Mouse (Mus musculus) intestine, embryonic 15.5 days (tissue): ENCODE measurements around the gene Atp2c2. TPM values are rescaled to one million over a fixed set of nuclear protein-coding genes. Genes with fewer than 3 reads are reported as not detected.

Source experiments
- ATAC-seq: fragments of 200-750 bp; cut with Nextera tagmentation; 2 replicates; pipeline ENCODE4 v1.8.0; 2017; ENCODE audit warnings: moderate TSS enrichment, moderate library complexity
- H3K27ac ChIP-seq: fragments of 300-500 bp; sonication (generic); 2 replicates; pipeline ENCODE4 v1.5.1; 2015; ENCODE audit warnings: mild to moderate bottlenecking, inconsistent platforms
- H3K27me3 ChIP-seq: fragments of 300-500 bp; sonication (generic); replicated peaks from 2 replicates; pipeline ENCODE4 v1.6.1; 2015; ENCODE audit warnings: inconsistent platforms
- H3K36me3 ChIP-seq: fragments of 300-500 bp; sonication (generic); 2 replicates; pipeline ENCODE4 v1.6.1; 2015; ENCODE audit warnings: inconsistent platforms
- H3K4me1 ChIP-seq: fragments of 300-500 bp; sonication (generic); replicated peaks from 2 replicates; pipeline ENCODE4 v1.6.1; 2015; ENCODE audit warnings: inconsistent platforms
- H3K4me2 ChIP-seq: fragments of 300-500 bp; sonication (generic); replicated peaks from 2 replicates; pipeline ENCODE4 v1.6.1; 2015; ENCODE audit warnings: mild to moderate bottlenecking, inconsistent platforms
- H3K4me3 ChIP-seq: fragments of 300-500 bp; sonication (generic); replicated peaks from 2 replicates; pipeline ENCODE4 v1.5.1; 2015; ENCODE audit warnings: inconsistent platforms
- H3K9ac ChIP-seq: fragments of 300-500 bp; sonication (generic); 2 replicates; pipeline ENCODE4 v1.6.1; 2015; ENCODE audit warnings: inconsistent platforms
- H3K9me3 ChIP-seq: fragments of 300-500 bp; sonication (generic); 2 replicates; pipeline ENCODE4 v1.6.1; 2016; ENCODE audit warnings: inconsistent platforms
- WGBS: fragments of 180-500 bp; shearing (Covaris S2); methylation state at CpG from one replicate; pipeline ENCODE4 v1.1.7; 2015; 5-methylcytosine and 5-hydroxymethylcytosine counted together
- polyA plus RNA-seq: library from polyadenylated mRNA; unstranded; fragments of >200 nt; fragmentation: Nextera tagmentation; extraction: Ambion mirVana; gene quantifications from 2 replicates; pipeline ENCODE4 v1.2.1, GENCODE M21; 2015

The Atp2c2 gene
- polyA plus RNA-seq, 1 experiment from 2014 or later, result 4.4 TPM

- no peak for ATAC-seq
- Histone ChIP-seq H3K4me2 (no peak overlapping the region), H3K27ac (no peak overlapping the region), H3K9me3 (no peaks in the 10 kb centered on the region), H3K9ac (no peak overlapping the region), H3K4me3 (no peak overlapping the region), H3K4me1 (peaks cover 13% of the 10 kb centered on the region), H3K36me3 (no peaks in the 10 kb centered on the region; the same call in 1 of the 2 replicates), H3K27me3 (no peaks in the 10 kb centered on the region)
- 69% methylated on average over 5 of the region's 5 CpGs for WGBS
These were observed 56.7 kb downstream of the Atp2c2 start for GRCm38 (mm10) chr8:119756538-119756937.

GRCm38 (mm10) chr8:119761692-119762091, 61.9 kb downstream of the Atp2c2 start:
- H3K9ac ChIP-seq, result no peak overlapping the region
- H3K4me1 ChIP-seq, result 0 out of 2 replicates have a peak, but pooled peaks cover 7% of the 10 kb centered on the region
- no peak for ATAC-seq
- no peaks in the 10 kb centered on the region; the same call in 1 of the 2 replicates for H3K36me3 ChIP-seq
- H3K4me3 ChIP-seq, result no peak overlapping the region
- 91% methylated on average over 11 of the region's 11 CpGs for WGBS
- H3K4me2 ChIP-seq, result no peak overlapping the region
- H3K27me3 ChIP-seq, result no peaks in the 10 kb centered on the region
- H3K27ac ChIP-seq, result no peak overlapping the region
- H3K9me3 ChIP-seq, result no peaks in the 10 kb centered on the region

GRCm38 (mm10) chr8:119762226-119763220, 62.7 kb downstream of the Atp2c2 start:
- Histone ChIP-seq H3K4me2 (no peak overlapping the region), H3K36me3 (no peaks in the 10 kb centered on the region; the same call in 1 of the 2 replicates), H3K9me3 (no peaks in the 10 kb centered on the region), H3K4me1 (0 out of 2 replicates have a peak, but pooled peaks cover 6% of the 10 kb centered on the region), H3K27ac (no peak overlapping the region), H3K27me3 (no peaks in the 10 kb centered on the region), H3K9ac (no peak overlapping the region), H3K4me3 (no peak overlapping the region)
- no peak for ATAC-seq
- 88% methylated on average over 21 of the region's 21 CpGs for WGBS

GRCm38 (mm10) chr8:119765311-119765710, 65.5 kb downstream of the Atp2c2 start:
- 85% methylated on average over 10 of the region's 10 CpGs for WGBS
- peaks cover 8% of the 10 kb centered on the region for H3K36me3 ChIP-seq
- H3K27me3 ChIP-seq, result no peaks in the 10 kb centered on the region
- peak; percentile 19; the same call in 1 of the 2 replicates for ATAC-seq
- no peak overlapping the region for H3K9ac ChIP-seq
- H3K4me2 ChIP-seq, result no peak overlapping the region
- H3K4me1 ChIP-seq, result 0 out of 2 replicates have a peak, but pooled peaks cover 6% of the 10 kb centered on the region
- H3K4me3 ChIP-seq, result no peak overlapping the region
- no peaks in the 10 kb centered on the region for H3K9me3 ChIP-seq
- H3K27ac ChIP-seq, result no peak overlapping the region

GRCm38 (mm10) chr8:119765761-119766444, 66.1 kb downstream of the Atp2c2 start:
- H3K4me2 ChIP-seq, result no peak overlapping the region
- H3K9me3 ChIP-seq, result no peaks in the 10 kb centered on the region
- WGBS, result 75% methylated on average over 22 of the region's 22 CpGs
- H3K27me3 ChIP-seq, result no peaks in the 10 kb centered on the region
- peak; percentile 45; the same call in 1 of the 2 replicates for ATAC-seq
- peaks cover 8% of the 10 kb centered on the region for H3K36me3 ChIP-seq
- 0 out of 2 replicates have a peak, but pooled peaks cover 6% of the 10 kb centered on the region for H3K4me1 ChIP-seq
- no peak overlapping the region for H3K27ac ChIP-seq
- no peak overlapping the region for H3K9ac ChIP-seq
- H3K4me3 ChIP-seq, result no peak overlapping the region

GRCm38 (mm10) chr8:119776668-119777245, 76.9 kb downstream of the Atp2c2 start:
- Histone ChIP-seq H3K4me2 (peak overlapping the region; percentile 90; the same call in 1 of the 2 replicates), H3K9ac (no peak overlapping the region), H3K27me3 (no peaks in the 10 kb centered on the region), H3K27ac (no peak overlapping the region), H3K4me3 (no peak overlapping the region), H3K4me1 (peaks cover 17% of the 10 kb centered on the region), H3K9me3 (no peaks in the 10 kb centered on the region), H3K36me3 (no peaks in the 10 kb centered on the region)
- no peak for ATAC-seq
- WGBS, result 84% methylated on average over 7 of the region's 7 CpGs

- H3K4me2 ChIP-seq, result peak overlapping the region; percentile 90
- no peaks in the 10 kb centered on the region for H3K36me3 ChIP-seq
- ATAC-seq, result peak; percentile 13
- H3K9ac ChIP-seq, result peak overlapping the region; percentile 68
- no peaks in the 10 kb centered on the region for H3K27me3 ChIP-seq
- peaks cover 17% of the 10 kb centered on the region for H3K4me1 ChIP-seq
- peak overlapping the region; percentile 82 for H3K27ac ChIP-seq
- H3K9me3 ChIP-seq, result no peaks in the 10 kb centered on the region
- H3K4me3 ChIP-seq, result peak overlapping the region; percentile 65
- WGBS, result 7% methylated on average over 7 of the region's 7 CpGs
These were observed 78.0 kb downstream of the Atp2c2 start for GRCm38 (mm10) chr8:119777765-119778164.

- Histone ChIP-seq H3K4me2 (peak within 1 kb of the TSS; percentile 90), H3K4me1 (peaks cover 17% of the 10 kb centered on the region), H3K36me3 (no peaks in the 10 kb centered on the region), H3K4me3 (peak within 1 kb of the TSS; percentile 65), H3K27me3 (no peaks in the 10 kb centered on the region), H3K27ac (peak within 1 kb of the TSS; percentile 82), H3K9ac (peak within 1 kb of the TSS; percentile 68), H3K9me3 (no peaks in the 10 kb centered on the region)
- WGBS, result 0% methylated on average over 18 of the region's 18 CpGs
- ATAC-seq, result peak; percentile 98
These were observed 78.5 kb downstream of the Atp2c2 start, which contains the start of gene Tldc1 for GRCm38 (mm10) chr8:119778263-119778662. Tldc1 (minus strand) TSS chr8:119778416.

GRCm38 (mm10) chr8:119779013-119779737, 79.4 kb downstream of the Atp2c2 start:
- peak overlapping the region; percentile 90; the same call in 1 of the 2 replicates for H3K4me2 ChIP-seq
- ATAC-seq, result 0 out of 2 replicates have a peak, but pooled peaks have one; percentile 3
- H3K9ac ChIP-seq, result no peak overlapping the region
- H3K27me3 ChIP-seq, result no peaks in the 10 kb centered on the region
- WGBS, result 25% methylated on average over 14 of the region's 14 CpGs
- no peaks in the 10 kb centered on the region for H3K9me3 ChIP-seq
- H3K4me1 ChIP-seq, result peaks cover 17% of the 10 kb centered on the region
- H3K27ac ChIP-seq, result no peak overlapping the region
- no peak overlapping the region for H3K4me3 ChIP-seq
- H3K36me3 ChIP-seq, result no peaks in the 10 kb centered on the region

- Histone ChIP-seq H3K27me3 (no peaks in the 10 kb centered on the region), H3K27ac (no peak overlapping the region), H3K4me1 (peaks cover 19% of the 10 kb centered on the region), H3K4me2 (no peak overlapping the region), H3K4me3 (no peak overlapping the region), H3K36me3 (no peaks in the 10 kb centered on the region), H3K9me3 (no peaks in the 10 kb centered on the region), H3K9ac (no peak overlapping the region)
- 79% methylated on average over 9 of the region's 9 CpGs for WGBS
- ATAC-seq, result no peak
These were observed 80.7 kb downstream of the Atp2c2 start for GRCm38 (mm10) chr8:119780402-119781049.
